Mouse (Mus musculus) forebrain, postnatal 0 days (tissue): ENCODE results near the gene Atm. TPM values are rescaled to one million over a fixed set of nuclear protein-coding genes. Genes with fewer than 3 reads are reported as not detected.

ENCODE experiments used
- ATAC-seq: fragments of 200-750 bp; cut with Nextera tagmentation; 2 replicates; pipeline ENCODE4 v1.8.0; 2017; ENCODE audit warnings: mild to moderate bottlenecking, moderate library complexity
- DNase-seq: peaks from one replicate; pipeline ENCODE4 v3.0.0-alpha.2; 2015
- H3K27ac ChIP-seq: fragments of 300-500 bp; sonication (generic); 2 replicates; pipeline ENCODE4 v1.5.1; 2014; ENCODE audit warnings: low read depth, mild to moderate bottlenecking, antibody characterized with exemption, low read length, moderate library complexity, mixed read lengths
- H3K27me3 ChIP-seq: fragments of 300-500 bp; sonication (generic); 2 replicates; pipeline ENCODE4 v1.6.1; 2014; ENCODE audit warnings: mild to moderate bottlenecking, low read length, mixed read lengths; ENCODE audit not compliant: insufficient read depth
- H3K36me3 ChIP-seq: fragments of 300-500 bp; sonication (generic); 2 replicates; pipeline ENCODE4 v1.6.1; 2014; ENCODE audit warnings: mild to moderate bottlenecking, moderate library complexity; ENCODE audit not compliant: insufficient read depth
- H3K4me1 ChIP-seq: fragments of 300-500 bp; sonication (generic); 2 replicates; pipeline ENCODE4 v1.6.1; 2014; ENCODE audit warnings: antibody characterized with exemption; ENCODE audit not compliant: insufficient read depth
- H3K4me2 ChIP-seq: fragments of 300-500 bp; sonication (generic); 2 replicates; pipeline ENCODE4 v1.6.1; 2014; ENCODE audit warnings: low read depth, mild to moderate bottlenecking, moderate library complexity
- H3K4me3 ChIP-seq: fragments of 300-500 bp; sonication (generic); 2 replicates; pipeline ENCODE4 v1.5.1; 2014; ENCODE audit warnings: low read depth, low read length, mixed read lengths
- H3K9ac ChIP-seq: fragments of 300-500 bp; sonication (generic); 2 replicates; pipeline ENCODE4 v1.6.1; 2014; ENCODE audit warnings: mild to moderate bottlenecking
- H3K9me3 ChIP-seq: fragments of 300-500 bp; sonication (generic); 2 replicates; pipeline ENCODE4 v1.6.1; 2016; ENCODE audit warnings: low read length
- CTCF ChIP-seq: sonication (generic); IDR thresholded peaks from 2 replicates; pipeline ENCODE4 v1.5.1; 2016; ENCODE audit warnings: antibody characterized with exemption, control low read depth, low read depth
- WGBS: fragments of 180-500 bp; shearing (Covaris S2); extraction: QIAGEN DNeasy Blood & Tissue Kit; methylation state at CpG from one replicate; pipeline ENCODE4 v1.1.7; 2014; 5-methylcytosine and 5-hydroxymethylcytosine counted together
- polyA plus RNA-seq: library from polyadenylated mRNA; unstranded; fragments of >200 nt; fragmentation: Nextera tagmentation; extraction: Ambion mirVana; gene quantifications from 2 replicates; pipeline ENCODE4 v1.2.1, GENCODE M21; 2015
- total RNA-seq: library from RNA; depleted of rRNA; stranded (reverse); fragments of >200 nt; gene quantifications from 2 replicates; pipeline ENCODE4 v1.2.3, GENCODE M21; 2014

Atm gene
- total and polyA plus RNA-seq, 2 experiments from 2014 or later: 4.9 to 11.1 TPM

DNA sequence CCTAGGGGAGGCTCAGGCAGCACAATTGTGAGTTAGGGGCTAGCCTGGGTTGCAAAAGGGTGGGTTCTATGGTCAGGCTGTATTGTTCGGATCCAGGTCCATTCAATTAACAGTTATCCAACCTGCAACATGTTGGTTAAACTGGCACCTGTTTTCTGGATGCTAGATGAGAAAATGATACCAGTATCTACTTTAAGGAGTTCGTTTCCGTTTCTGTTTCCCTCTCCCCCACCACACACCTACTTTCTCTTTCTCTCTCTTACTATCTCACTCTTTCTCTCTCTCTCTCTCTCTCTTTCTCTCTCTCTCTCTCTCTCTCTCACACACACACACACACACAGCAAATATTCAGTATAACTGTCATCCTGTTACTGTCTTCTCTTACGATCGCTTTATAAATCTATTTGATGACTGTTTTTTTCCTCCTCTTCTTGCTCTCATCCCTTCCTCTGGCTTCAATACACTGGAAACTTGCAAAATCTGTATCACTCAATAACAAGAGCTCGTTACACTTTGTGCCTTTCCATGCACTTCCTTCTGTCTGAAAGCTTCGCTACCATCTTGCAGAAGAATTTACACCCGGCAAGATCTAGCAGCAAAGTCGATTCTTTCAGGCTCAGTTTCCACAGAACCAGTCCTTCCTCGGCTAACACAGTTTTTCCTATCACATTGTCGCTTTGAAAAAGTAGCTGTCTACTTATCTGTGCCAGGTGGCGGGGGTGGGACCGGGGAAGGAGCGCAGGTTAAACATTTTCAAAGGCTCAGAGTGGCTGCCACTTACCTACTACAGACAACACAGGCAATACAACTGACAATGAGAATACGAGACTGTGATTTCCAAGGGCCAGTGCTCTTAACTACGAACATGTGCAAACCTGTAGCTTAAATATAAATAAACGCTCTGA lies 872 bp downstream of the Atm start:
- Histone ChIP-seq H3K4me2 (peak overlapping the region; percentile 66), H3K9ac (peak overlapping the region; percentile 50), H3K27ac (peak overlapping the region; percentile 74), H3K9me3 (no peaks in the 10 kb centered on the region), H3K4me1 (peaks cover 5% of the 10 kb centered on the region; the same call in 1 of the 2 replicates), H3K27me3 (no peaks in the 10 kb centered on the region), H3K36me3 (0 out of 2 replicates have a peak, but pooled peaks cover 3% of the 10 kb centered on the region), H3K4me3 (peak overlapping the region; percentile 95)
- ATAC-seq (no peak), DNase-seq (no peak)
- WGBS: 18% methylated on average over 17 of the region's 17 CpGs
- TF ChIP-seq CTCF: no peak

DNA sequence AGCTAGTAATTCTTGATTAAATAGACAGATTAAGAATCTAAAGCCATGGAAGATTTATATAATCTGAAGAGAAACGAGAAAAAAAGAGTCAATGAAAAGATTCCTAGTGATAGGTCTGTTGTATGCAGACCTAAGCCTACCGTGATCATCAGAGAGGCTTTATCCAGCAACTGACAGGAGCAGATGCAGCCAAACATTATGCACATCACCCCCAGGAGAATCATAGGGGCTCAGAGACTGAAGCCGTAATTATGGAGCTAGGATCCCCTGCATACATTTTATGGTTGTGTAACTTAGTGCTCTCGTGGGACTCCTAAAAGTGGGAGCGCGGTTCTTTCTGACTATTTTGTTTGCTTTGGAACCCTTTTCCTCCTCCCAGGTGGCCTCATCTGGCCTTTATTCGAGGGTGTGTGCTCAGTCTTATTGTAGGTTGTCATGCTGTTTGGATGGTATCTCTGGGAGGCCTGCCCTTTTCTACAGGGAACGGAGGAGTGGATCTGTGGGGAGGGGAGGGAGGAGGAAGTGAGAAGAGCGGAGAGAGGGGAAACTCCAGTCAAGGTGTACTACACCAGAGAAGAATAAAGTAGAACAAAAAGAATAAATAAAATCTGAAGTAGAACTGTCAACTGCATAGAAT lies 19.0 kb downstream of the Atm start:
- WGBS: 75% methylated on average over 9 of the region's 9 CpGs
- no peaks in the 10 kb centered on the region for H3K4me1 ChIP-seq
- DNase-seq (no peak), ATAC-seq (no peak)
- H3K27me3 ChIP-seq: no peaks in the 10 kb centered on the region
- H3K9ac ChIP-seq: no peak overlapping the region
- H3K4me2 ChIP-seq: no peak overlapping the region
- no peak for TF ChIP-seq CTCF
- no peak overlapping the region for H3K4me3 ChIP-seq
- peaks cover 16% of the 10 kb centered on the region for H3K36me3 ChIP-seq
- H3K27ac ChIP-seq: no peak overlapping the region
- H3K9me3 ChIP-seq: no peaks in the 10 kb centered on the region

DNA sequence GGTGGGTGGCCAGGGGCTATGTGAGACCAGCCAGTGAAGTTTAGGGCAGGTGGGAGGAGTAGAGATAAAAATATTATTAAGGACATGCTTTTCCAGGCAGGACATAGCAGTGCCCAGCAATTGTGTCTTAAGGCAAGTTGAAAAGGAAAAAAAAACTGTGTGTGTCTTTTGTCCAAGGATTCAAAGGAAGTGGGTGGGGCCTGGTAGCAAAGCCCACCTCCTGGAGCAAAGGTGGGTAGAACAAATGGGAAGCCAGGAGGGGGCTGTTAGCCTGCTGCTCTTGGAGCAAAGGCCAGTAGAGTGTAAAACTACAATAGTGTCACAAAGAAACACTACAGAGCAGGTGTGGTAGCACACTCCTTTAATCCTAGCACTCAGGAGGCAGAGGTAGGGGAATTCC lies 22.4 kb downstream of the Atm start:
- H3K9me3 ChIP-seq: no peaks in the 10 kb centered on the region
- no peak overlapping the region for H3K4me2 ChIP-seq
- no peaks in the 10 kb centered on the region for H3K4me1 ChIP-seq
- DNase-seq (no peak), ATAC-seq (no peak)
- no peak for TF ChIP-seq CTCF
- no peak overlapping the region for H3K9ac ChIP-seq
- no peaks in the 10 kb centered on the region for H3K27me3 ChIP-seq
- H3K36me3 ChIP-seq: peaks cover 26% of the 10 kb centered on the region
- H3K27ac ChIP-seq: no peak overlapping the region
- H3K4me3 ChIP-seq: no peak overlapping the region

- Histone ChIP-seq H3K4me2 (no peak overlapping the region), H3K36me3 (peaks cover 22% of the 10 kb centered on the region), H3K9me3 (no peaks in the 10 kb centered on the region), H3K27ac (no peak overlapping the region), H3K27me3 (no peaks in the 10 kb centered on the region), H3K4me1 (no peaks in the 10 kb centered on the region), H3K4me3 (no peak overlapping the region), H3K9ac (no peak overlapping the region)
- no peak for TF ChIP-seq CTCF
- DNase-seq (no peak), ATAC-seq (no peak)
- WGBS: 95% methylated on average over 7 of the region's 7 CpGs
Observed at GRCm38 (mm10) chr9:53508053-53508452, 28.5 kb downstream of the Atm start.

- H3K9ac ChIP-seq: no peak overlapping the region
- peak; percentile 26 for TF ChIP-seq CTCF
- no peaks in the 10 kb centered on the region for H3K27me3 ChIP-seq
- H3K9me3 ChIP-seq: no peaks in the 10 kb centered on the region
- no peak overlapping the region for H3K4me2 ChIP-seq
- no peak overlapping the region for H3K27ac ChIP-seq
- ATAC-seq (no peak), DNase-seq (no peak)
- H3K36me3 ChIP-seq: peaks cover 36% of the 10 kb centered on the region
- no peaks in the 10 kb centered on the region for H3K4me1 ChIP-seq
- no peak overlapping the region for H3K4me3 ChIP-seq
Observed at GRCm38 (mm10) chr9:53485886-53486285, 50.7 kb downstream of the Atm start.

GRCm38 (mm10) chr9:53472806-53473518 lies 63.6 kb downstream of the Atm start:
- no peak overlapping the region for H3K27ac ChIP-seq
- no peak overlapping the region for H3K4me2 ChIP-seq
- no peaks in the 10 kb centered on the region for H3K4me1 ChIP-seq
- no peak for TF ChIP-seq CTCF
- no peaks in the 10 kb centered on the region for H3K9me3 ChIP-seq
- no peak overlapping the region for H3K4me3 ChIP-seq
- H3K36me3 ChIP-seq: peaks cover 17% of the 10 kb centered on the region
- DNase-seq (no peak), ATAC-seq (no peak)
- no peaks in the 10 kb centered on the region for H3K27me3 ChIP-seq
- no peak overlapping the region for H3K9ac ChIP-seq
- WGBS: 88% methylated on average over 9 of the region's 9 CpGs
